Mouse (Mus musculus) brain, embryonic 14.5 days (tissue): ENCODE data around the gene Cenpu.

Source experiments
- CTCF ChIP-seq: fragments of 200-500 bp; IDR thresholded peaks from 2 replicates; pipeline ENCODE4 v1.5.1; 2012; ENCODE audit warnings: inconsistent platforms, mild to moderate bottlenecking, moderate library complexity, borderline replicate concordance; ENCODE audit not compliant: insufficient read depth, insufficient read length; ENCODE audit errors: extremely low read depth
- POLR2A ChIP-seq: fragments of 200-500 bp; IDR thresholded peaks from 2 replicates; pipeline ENCODE4 v1.6.1; 2012; ENCODE audit warnings: mild to moderate bottlenecking, inconsistent platforms, borderline replicate concordance; ENCODE audit not compliant: poor library complexity, insufficient read depth, insufficient read length, severe bottlenecking; ENCODE audit errors: extremely low read depth

GRCm38 (mm10) chr8:46600959-46601707 lies 49.3 kb downstream of the Cenpu start:
- no peak for TF ChIP-seq CTCF
- no peak for TF ChIP-seq POLR2A
